Mouse (Mus musculus): ENCODE data around the gene Lrrn2. TPM values are rescaled to one million over a fixed set of nuclear protein-coding genes. Genes with fewer than 3 reads are reported as not detected.

Gene Lrrn2
- polyA plus RNA-seq, 1 experiment from 2014 or later, result 5.1 TPM

DNA sequence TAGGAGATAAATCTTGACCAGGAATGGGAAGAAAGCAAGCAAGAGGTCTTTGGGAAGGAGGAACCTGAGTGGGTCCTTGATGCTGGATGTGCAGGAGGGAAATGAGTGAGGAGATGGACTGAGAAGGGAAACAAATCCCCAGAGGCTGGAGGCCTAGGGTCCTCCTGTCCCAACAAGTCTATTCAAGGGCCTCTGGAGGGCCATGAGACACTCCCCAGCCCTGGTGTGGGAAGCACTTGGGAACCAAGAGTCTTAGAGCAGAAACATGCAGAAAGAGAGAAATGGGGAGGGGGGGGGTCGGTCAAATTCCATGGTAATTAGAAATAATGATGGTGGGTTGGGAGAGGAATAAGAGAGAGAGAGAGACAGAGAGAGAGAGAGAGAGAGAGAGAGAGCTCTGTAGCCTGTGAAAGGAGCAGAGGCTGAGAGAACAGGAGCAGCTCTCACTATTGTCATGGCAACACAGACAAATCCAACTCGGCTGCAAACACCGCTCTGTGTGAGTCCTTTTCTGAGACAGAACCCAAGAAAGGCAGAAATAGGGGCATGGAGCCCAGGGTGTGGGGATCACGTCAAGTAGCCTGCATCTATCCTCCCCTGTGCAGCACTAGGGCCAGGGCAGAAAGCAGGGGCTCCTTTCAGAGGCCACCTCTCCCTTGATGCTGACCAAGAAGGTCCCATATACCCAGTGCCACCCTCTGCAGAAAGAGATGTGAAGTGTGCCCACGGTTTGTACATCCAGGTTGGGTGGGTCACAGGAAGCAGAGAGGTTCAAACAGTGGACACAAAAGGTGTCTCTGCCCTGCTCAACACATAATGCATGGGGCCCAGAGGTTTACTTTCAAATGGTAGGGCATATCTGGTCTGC, 21.3 kb upstream of the Lrrn2 start:
- DNase-seq (ENCODE audit: low spot score), result no peak
- H3K4me3 ChIP-seq, result no peak overlapping the region
- peaks cover 23% of the 10 kb centered on the region for H3K4me1 ChIP-seq
- no peak overlapping the region for H3K27ac ChIP-seq
- no peaks in the 10 kb centered on the region for H3K9me3 ChIP-seq
- H3K36me3 ChIP-seq, result no peaks in the 10 kb centered on the region
- 55% methylated on average over 5 of the region's 5 CpGs for WGBS
- peaks cover 15% of the 10 kb centered on the region for H3K27me3 ChIP-seq (ENCODE audit: insufficient read depth, poor library complexity, severe bottlenecking)

DNA sequence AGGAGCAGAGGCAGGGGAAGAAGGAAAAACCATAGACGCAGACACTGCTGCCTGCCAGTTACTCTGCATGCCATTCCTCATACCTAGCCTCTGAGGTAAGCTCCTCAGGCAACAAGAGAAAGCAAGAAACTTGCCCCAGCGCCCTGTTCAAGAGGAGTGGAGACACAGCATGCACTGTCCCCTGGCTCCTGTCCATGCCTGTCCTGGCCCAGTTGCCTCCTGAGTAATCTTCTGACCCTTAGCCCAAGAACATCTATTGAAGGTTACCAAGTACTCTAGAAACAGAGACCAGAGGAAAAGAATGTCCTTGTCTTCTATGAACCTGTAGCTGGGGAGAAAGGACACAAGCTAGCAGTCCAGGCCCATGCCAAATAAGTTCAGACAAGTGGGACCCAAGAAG, 15.9 kb upstream of the Lrrn2 start:
- Histone ChIP-seq H3K4me3 (no peak overlapping the region), H3K27me3 (ENCODE audit: insufficient read depth, poor library complexity, severe bottlenecking) (peaks cover 11% of the 10 kb centered on the region), H3K36me3 (no peaks in the 10 kb centered on the region), H3K9me3 (no peaks in the 10 kb centered on the region), H3K27ac (no peak overlapping the region), H3K4me1 (peaks cover 14% of the 10 kb centered on the region; the same call in 1 of the 2 replicates)
- DNase-seq (ENCODE audit: low spot score), result no peak
- 73% methylated on average over 2 of the region's 2 CpGs for WGBS

DNA sequence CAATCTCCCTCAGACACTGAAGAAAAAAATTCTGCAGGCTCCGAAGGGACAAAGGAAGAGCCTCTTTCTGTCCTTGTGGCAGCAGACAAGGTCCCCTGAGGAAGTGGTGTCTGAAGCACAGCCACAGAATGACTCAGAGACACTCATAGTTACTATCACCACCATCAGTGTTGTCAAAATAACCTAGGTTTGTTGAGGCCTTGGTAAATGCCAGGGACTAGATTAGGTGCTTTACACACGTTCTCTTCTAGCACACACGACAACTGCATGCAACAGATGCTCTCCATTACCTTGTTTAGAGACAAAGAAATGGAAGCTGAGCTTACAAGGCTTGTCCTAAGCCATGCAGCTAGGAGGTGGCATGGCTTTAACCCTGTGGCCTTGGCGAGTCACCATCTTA, 14.5 kb upstream of the Lrrn2 start:
- no peaks in the 10 kb centered on the region for H3K36me3 ChIP-seq
- no peaks in the 10 kb centered on the region for H3K9me3 ChIP-seq
- H3K27me3 ChIP-seq (ENCODE audit: insufficient read depth, poor library complexity, severe bottlenecking), result peaks cover 11% of the 10 kb centered on the region
- H3K27ac ChIP-seq, result no peak overlapping the region
- WGBS, result 63% methylated on average over 4 of the region's 4 CpGs
- DNase-seq (ENCODE audit: low spot score), result no peak
- H3K4me1 ChIP-seq, result peaks cover 14% of the 10 kb centered on the region; the same call in 1 of the 2 replicates
- no peak overlapping the region for H3K4me3 ChIP-seq

DNA sequence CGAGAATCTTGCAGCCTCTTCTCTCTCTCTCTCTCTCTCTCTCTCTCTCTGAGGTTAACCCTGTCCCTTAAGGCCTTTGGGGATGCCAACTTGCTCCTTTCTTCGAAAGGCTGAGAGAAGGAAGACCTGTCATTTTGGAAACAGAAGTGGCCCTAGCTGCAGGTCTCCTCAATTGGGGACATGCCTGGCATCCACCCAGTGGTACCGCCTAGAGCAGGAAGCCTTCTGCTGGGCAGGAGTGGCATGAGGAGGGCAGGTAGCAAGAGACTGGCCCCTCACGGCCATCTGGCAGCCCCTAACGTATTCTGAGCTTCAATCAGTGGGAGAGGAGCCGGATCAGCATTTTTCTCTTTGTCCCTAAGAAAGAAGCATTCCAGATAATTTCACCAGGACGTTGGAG, 9.7 kb upstream of the Lrrn2 start:
- Histone ChIP-seq H3K36me3 (no peaks in the 10 kb centered on the region), H3K9me3 (no peaks in the 10 kb centered on the region), H3K27me3 (ENCODE audit: insufficient read depth, poor library complexity, severe bottlenecking) (peaks cover 4% of the 10 kb centered on the region), H3K4me3 (no peak overlapping the region), H3K27ac (no peak overlapping the region), H3K4me1 (peaks cover 16% of the 10 kb centered on the region)
- 66% methylated on average over 7 of the region's 7 CpGs for WGBS
- no peak for DNase-seq (ENCODE audit: low spot score)

DNA sequence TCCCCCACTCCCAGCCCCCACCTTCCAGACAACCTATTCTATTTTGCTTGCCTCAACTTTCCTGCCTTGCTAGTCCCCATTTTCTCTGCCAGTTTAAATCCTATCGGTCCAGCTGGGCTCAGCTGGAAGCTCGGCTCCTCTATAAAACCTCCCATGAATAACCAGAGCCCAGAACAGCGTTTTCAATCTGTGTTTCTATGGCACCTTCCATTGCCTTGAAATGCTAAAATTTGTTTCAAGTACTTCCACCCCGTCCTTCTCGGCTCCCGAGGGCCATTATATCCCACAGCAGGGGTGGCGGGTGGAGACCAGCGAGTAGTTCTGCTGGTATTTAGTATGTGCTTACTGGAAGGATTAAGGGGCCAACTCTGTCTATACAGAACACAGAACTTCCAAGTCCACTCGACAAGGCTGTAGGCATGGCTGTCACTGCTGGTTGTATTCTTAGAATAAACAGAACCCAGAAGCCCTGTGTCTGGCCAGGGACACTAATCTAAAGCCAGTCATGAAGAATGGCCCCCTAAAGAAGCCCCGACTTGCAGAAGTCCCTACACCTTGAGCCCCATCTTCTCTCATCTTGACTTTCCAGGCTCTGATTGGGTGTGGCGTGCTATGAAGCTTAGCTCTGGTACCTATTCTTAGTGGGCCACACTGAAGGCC, 992 bp upstream of the Lrrn2 start:
- Histone ChIP-seq H3K36me3 (no peaks in the 10 kb centered on the region), H3K4me3 (no peak overlapping the region), H3K9me3 (no peaks in the 10 kb centered on the region), H3K4me1 (peaks cover 31% of the 10 kb centered on the region), H3K27me3 (ENCODE audit: insufficient read depth, poor library complexity, severe bottlenecking) (peaks cover 74% of the 10 kb centered on the region), H3K27ac (no peak overlapping the region)
- WGBS, result 22% methylated on average over 11 of the region's 11 CpGs
- no peak for DNase-seq (ENCODE audit: low spot score)

DNA sequence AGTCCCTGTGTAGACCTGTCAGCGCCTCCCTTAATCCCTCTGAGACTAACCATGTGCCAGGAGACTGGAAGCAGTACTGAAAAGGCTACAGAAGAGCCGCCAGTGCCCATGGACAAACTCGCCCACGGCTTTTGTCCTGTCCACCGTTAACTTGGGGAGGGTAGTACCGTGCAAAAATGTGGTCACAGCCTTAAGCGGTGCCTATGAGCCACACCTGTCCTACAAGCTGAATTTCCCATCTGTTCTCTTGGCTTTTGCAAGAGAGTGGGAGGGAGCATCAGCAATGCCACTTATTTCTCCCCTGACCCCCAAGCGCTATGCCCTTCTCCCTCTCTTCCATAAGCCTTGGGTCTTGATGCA, 292 bp upstream of the Lrrn2 start:
- no peaks in the 10 kb centered on the region for H3K36me3 ChIP-seq
- DNase-seq (ENCODE audit: low spot score), result no peak
- H3K4me3 ChIP-seq, result peak overlapping the region; percentile 85
- peaks cover 35% of the 10 kb centered on the region for H3K4me1 ChIP-seq
- 8% methylated on average over 8 of the region's 8 CpGs for WGBS
- peak overlapping the region; percentile 75; the same call in 1 of the 2 replicates for H3K27ac ChIP-seq
- peaks cover 75% of the 10 kb centered on the region for H3K27me3 ChIP-seq (ENCODE audit: insufficient read depth, poor library complexity, severe bottlenecking)
- no peaks in the 10 kb centered on the region for H3K9me3 ChIP-seq

DNA sequence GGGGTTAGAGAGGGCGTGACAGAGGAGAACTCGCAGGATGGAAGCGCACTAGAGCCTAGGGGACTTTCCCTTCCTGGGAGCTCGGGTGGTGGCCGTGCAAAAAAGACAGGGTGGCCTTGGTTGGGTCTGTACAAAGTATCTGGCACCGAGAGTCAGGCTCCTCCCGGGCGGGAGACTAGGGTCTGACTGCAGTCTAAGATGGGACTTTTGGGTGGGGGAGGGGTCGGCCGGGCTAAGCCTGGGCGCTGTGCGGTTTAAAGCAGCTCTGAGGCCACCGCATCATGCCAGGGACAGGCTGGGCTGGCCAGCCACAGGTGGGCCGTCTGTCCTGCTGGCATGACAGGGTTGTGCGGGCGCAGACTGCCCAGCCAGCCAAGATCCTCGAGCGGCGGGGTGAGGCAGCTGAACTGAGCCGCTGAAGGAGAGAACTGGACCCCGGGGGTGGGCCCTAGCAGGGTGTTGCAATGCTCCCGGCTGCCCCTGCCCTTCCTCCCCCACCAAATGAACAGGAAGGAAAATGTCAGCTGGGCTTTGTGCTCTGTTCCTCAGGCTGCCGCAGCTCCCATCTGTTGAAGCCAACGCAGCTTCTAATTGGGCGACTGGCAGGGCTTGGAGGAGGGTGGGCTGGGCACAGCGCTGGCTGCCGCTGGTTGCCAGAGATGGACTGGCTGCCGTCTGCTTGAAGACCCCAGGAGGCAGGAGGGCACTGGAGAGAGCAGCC, 1.1 kb downstream of the Lrrn2 start:
- under 1% methylated on average over 28 of the region's 28 CpGs for WGBS
- no peaks in the 10 kb centered on the region for H3K9me3 ChIP-seq
- H3K36me3 ChIP-seq, result no peaks in the 10 kb centered on the region
- peaks cover 75% of the 10 kb centered on the region for H3K27me3 ChIP-seq (ENCODE audit: insufficient read depth, poor library complexity, severe bottlenecking)
- no peak for DNase-seq (ENCODE audit: low spot score)
- peak overlapping the region; percentile 85 for H3K4me3 ChIP-seq
- H3K4me1 ChIP-seq, result peaks cover 40% of the 10 kb centered on the region
- H3K27ac ChIP-seq, result peak overlapping the region; percentile 75

DNA sequence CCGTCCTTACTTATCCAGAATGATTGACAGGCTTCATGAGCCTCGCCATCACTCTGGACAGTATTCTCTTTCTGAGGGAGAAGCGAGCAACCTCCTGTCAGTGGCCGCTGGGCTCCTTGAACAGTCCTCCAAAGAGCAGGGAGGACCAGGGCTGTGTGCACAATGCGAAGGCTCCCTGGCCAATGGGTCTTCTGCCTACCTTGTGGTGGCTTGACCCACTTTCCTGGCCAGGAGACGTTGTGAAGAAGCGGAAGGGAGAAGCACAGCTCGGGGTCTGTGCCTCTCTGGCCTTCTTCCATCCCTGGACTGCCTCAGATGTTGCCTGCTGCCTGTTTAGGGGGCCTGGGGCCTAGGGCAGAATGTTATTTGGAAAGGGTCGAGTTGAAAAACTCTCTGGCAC, 1.8 kb downstream of the Lrrn2 start:
- H3K9me3 ChIP-seq, result no peaks in the 10 kb centered on the region
- no peaks in the 10 kb centered on the region for H3K36me3 ChIP-seq
- peaks cover 75% of the 10 kb centered on the region for H3K27me3 ChIP-seq (ENCODE audit: insufficient read depth, poor library complexity, severe bottlenecking)
- no peak overlapping the region for H3K27ac ChIP-seq
- peak overlapping the region; percentile 85; the same call in 1 of the 2 replicates for H3K4me3 ChIP-seq
- 38% methylated on average over 9 of the region's 9 CpGs for WGBS
- DNase-seq (ENCODE audit: low spot score), result no peak
- H3K4me1 ChIP-seq, result peaks cover 42% of the 10 kb centered on the region

DNA sequence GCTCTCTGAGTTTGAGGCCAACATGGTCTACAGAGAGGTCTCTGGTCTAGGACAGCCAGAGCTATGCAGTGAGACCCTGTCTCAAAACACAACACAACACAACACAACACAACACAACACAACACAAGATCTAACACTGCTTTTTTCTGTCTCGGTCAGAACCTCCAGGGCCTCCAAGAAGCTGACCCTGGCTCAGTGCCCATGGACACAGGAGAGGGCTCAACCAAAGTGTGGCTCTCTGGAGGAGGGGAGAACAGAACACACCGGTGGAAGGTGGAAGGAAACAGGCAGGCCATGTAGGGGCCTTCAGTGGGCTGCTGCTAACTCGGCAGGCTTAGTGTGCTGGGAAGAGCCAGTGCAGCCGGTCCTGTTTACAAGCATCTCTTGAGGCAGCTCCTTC, 5.6 kb downstream of the Lrrn2 start:
- Histone ChIP-seq H3K36me3 (no peaks in the 10 kb centered on the region; the same call in 1 of the 2 replicates), H3K4me3 (no peak overlapping the region), H3K27ac (no peak overlapping the region), H3K27me3 (ENCODE audit: insufficient read depth, poor library complexity, severe bottlenecking) (peaks cover 50% of the 10 kb centered on the region), H3K9me3 (no peaks in the 10 kb centered on the region), H3K4me1 (peaks cover 27% of the 10 kb centered on the region)
- DNase-seq (ENCODE audit: low spot score), result no peak
- 35% methylated on average over 4 of the region's 4 CpGs for WGBS

DNA sequence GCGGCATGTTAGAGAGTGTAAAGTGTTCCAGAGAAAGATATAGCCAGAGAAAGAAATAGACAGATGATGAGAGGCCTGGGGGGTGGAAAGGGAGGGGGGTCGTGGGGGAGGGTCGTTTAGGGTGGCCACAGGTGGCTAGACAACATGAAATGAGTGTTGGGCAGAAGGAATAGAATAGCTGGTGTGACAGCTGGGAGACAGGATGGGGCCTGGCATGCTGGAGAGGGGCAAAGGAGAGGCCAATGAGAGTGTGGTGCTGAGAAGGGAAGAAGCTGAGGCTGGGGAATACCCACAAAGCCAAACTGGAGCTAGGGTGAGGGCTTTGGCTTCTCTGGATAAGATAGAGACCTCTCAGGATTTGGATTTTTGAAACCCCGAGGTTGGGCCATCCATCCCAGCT, 6.6 kb downstream of the Lrrn2 start:
- Histone ChIP-seq H3K4me3 (no peak overlapping the region), H3K27ac (no peak overlapping the region), H3K4me1 (peaks cover 19% of the 10 kb centered on the region), H3K9me3 (no peaks in the 10 kb centered on the region), H3K36me3 (no peaks in the 10 kb centered on the region; the same call in 1 of the 2 replicates), H3K27me3 (ENCODE audit: insufficient read depth, poor library complexity, severe bottlenecking) (peaks cover 45% of the 10 kb centered on the region)
- 56% methylated on average over 4 of the region's 4 CpGs for WGBS
- DNase-seq (ENCODE audit: low spot score), result no peak

DNA sequence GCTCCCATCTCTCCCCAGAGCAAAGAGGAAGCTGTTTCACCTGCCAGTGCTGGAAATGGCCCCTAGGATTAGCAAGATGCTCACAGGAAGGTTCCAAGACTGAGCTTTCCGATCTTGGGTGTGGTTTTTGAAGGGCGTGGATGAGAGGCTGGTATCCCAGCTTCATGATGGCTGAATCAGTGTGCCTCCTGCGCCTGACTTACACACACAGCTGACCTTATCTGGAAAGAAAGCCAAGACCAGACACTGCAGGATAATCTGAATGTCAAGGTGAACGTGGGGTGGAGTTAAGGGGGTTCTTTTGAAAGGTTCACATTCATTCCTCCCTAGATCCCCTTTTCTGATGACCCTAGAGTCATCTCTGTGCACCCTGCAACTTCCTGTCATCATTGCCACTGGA, 8.7 kb downstream of the Lrrn2 start:
- H3K27me3 ChIP-seq (ENCODE audit: insufficient read depth, poor library complexity, severe bottlenecking), result peaks cover 24% of the 10 kb centered on the region; the same call in 1 of the 2 replicates
- 61% methylated on average over 4 of the region's 4 CpGs for WGBS
- H3K27ac ChIP-seq, result no peak overlapping the region
- no peak overlapping the region for H3K4me3 ChIP-seq
- H3K36me3 ChIP-seq, result no peaks in the 10 kb centered on the region; the same call in 1 of the 2 replicates
- peaks cover 24% of the 10 kb centered on the region for H3K4me1 ChIP-seq
- DNase-seq (ENCODE audit: low spot score), result no peak
- no peaks in the 10 kb centered on the region for H3K9me3 ChIP-seq

DNA sequence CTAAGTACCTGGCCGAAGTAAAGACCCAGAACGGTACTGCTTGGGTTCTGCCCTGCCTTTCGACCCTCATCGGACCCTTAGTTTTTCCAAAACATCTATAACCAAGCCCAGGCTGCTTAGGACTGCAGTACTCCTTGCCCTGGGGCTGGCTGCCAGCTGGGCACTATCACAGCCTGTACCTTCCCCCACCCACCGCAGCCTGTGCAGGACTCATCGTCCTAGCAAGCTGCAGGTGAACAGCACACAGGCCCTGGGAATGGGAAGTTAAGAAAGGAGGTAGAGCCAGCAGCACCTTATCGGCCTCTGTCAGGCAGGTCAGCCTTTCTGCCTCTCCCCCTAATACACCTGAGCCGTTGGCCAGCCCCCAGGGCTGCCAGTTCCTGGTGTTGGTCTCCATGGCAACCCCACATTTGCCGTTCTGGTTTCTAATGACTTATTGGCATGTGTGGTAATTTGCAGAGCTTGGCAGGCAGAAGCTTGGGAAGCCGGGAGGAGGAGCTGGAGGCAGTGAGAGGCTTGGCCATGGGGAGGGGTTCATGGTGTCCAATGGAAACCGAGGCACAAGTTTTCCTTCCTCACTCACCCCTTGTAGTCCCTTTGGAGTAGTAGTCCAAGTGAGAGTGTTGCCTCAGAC, 10.2 kb downstream of the Lrrn2 start:
- H3K9me3 ChIP-seq, result no peaks in the 10 kb centered on the region
- no peaks in the 10 kb centered on the region; the same call in 1 of the 2 replicates for H3K36me3 ChIP-seq
- H3K27ac ChIP-seq, result no peak overlapping the region
- DNase-seq (ENCODE audit: low spot score), result no peak
- 75% methylated on average over 11 of the region's 11 CpGs for WGBS
- peaks cover 17% of the 10 kb centered on the region; the same call in 1 of the 2 replicates for H3K27me3 ChIP-seq (ENCODE audit: insufficient read depth, poor library complexity, severe bottlenecking)
- H3K4me3 ChIP-seq, result no peak overlapping the region
- H3K4me1 ChIP-seq, result peaks cover 28% of the 10 kb centered on the region
